Mouse (Mus musculus) urinary bladder, postnatal 25 days (tissue): ENCODE measurements at regions not wholly inside any gene's neighbourhood (a gene's known extent, or its start where the extent isn't known, plus 50 kb on each side); places are given as distances from the start of the nearest gene placed in this dataset.

ENCODE experiments used
- DNase-seq: peaks from one replicate; pipeline ENCODE4 v3.0.0; 2022; ENCODE audit warnings: low spot score

DNA sequence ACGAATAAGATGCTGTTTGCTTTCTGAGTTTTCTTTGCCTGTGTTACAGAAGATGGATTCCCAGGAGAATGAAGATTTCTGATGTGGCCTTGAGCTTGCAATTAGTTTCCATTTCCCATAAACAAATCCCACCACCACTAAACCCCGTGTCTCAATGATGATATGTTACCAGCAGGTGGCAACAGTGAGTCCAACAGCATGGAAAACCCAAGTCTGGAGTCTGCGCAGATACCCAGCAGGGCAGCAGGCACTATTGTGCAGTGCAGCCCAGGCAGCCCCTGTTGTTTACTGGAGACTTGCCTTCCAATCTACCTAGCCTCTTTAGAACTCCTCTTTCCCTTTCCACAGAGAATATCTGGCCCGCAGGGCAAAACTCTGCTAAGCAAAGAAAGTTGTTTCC lies 62.7 kb downstream of the Bmp2 start:
- DNase-seq, result no peak

GRCm38 (mm10) chr2:133615299-133615698 lies 63.3 kb downstream of the Bmp2 start:
- no peak for DNase-seq

DNA sequence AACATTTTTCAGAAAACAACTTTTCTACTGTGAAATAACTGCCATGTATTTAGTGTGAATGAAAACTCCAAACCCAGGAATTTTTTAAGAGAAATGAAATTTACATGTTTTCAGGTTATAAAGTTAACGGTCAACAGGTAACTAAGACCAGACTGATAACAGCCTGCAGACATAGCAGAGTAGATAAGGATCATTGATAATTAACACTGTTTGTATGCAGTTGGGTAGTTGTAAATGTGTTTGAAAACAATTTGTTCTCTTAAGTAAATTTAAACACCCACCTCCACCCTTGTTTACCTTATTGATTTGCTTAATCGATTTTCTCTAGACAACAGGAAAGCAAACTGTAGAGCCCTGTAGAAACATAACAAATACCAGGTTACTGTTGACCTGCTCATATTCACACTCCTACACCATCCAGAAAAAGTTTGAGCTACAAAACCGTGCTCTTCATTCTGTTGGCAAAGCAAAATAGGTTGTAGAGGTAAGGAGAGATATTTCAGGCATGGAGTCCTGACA lies 65.4 kb downstream of the Bmp2 start:
- no peak for DNase-seq

GRCm38 (mm10) chr2:133622523-133622922 lies 70.6 kb downstream of the Bmp2 start:
- no peak for DNase-seq

GRCm38 (mm10) chr2:133625542-133625941 lies 73.6 kb downstream of the Bmp2 start:
- DNase-seq, result no peak

GRCm38 (mm10) chr2:133628874-133629273 lies 76.9 kb downstream of the Bmp2 start:
- DNase-seq, result no peak

DNA sequence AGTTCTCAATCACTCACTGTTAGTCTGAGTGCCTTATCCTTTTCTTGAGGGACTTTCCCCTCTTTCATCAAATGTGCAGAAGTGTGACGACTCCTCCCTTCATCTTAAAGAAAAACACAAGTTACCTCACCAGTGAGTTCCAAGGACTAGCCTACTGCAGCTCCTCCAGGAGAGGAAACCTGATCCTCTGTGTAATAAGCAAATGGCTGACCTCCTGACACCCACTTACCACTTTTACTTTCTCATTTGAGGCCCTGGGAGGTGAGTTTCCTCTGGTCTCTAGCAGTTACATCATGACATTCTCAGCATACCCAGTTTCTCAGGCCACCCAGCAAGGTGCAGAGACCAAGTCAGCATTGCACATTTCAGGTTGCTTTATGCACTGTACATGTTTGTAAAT lies 83.5 kb downstream of the Bmp2 start:
- DNase-seq, result no peak

- DNase-seq, result no peak
Measured at GRCm38 (mm10) chr2:133649874-133650481, 98.0 kb downstream of the Bmp2 start.

DNA sequence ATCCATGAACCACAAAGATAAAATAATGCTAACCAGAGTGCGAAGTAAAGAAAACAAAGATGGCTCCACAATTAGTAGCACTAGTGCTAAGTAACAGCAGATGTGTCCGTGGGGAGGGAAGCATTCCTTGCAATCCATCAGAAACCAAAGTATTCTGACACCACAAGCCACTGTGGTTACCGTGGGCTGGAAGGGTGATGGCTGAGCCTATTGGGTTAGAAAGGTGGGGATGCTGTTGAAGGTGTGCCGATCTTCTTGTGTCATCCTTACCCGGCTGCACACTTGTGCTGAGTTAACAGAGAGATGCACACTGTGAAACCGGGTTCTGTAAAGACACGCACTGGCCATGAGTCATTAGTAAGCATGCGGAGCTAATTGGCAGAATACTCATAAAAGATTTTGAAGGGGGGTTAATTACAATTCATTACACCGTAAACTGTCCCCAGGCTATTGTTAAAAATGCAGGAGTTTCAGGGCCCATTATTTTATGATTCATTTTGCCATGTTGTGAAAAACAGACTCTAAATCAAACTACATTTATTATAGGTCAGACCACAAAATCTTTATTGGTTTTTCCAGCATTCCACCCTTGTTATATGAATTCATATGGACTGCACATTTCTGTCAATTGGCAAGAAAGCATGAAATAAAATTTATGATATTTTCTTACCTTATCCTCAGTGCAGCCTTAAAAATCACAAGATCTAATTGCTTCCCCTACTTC lies 114.5 kb downstream of the Bmp2 start:
- no peak for DNase-seq

- DNase-seq, result no peak
Measured at GRCm38 (mm10) chr2:133667055-133667395, 115.1 kb downstream of the Bmp2 start.

DNA sequence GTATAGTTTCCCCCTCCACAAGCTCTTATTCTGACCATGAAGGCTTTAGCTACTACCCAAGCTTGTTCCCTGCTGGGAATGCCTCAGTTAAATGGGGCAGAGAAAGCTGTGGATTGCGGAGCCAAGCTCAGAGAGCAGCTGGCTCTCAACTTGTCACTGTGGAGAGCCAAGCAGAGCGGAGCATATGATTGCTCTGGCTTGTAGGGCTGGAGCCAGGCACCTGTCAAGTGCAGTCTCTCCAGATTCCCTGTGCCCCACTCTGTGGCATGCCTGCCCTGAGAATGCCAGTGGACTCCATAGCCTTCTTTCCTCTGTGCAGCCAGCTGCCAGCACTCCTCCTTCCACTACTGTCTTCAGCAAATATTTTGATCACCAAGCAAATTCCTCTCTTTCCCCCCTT lies 117.9 kb downstream of the Bmp2 start:
- no peak for DNase-seq

GRCm38 (mm10) chr2:133671528-133671927 lies 119.6 kb downstream of the Bmp2 start:
- no peak for DNase-seq

- DNase-seq, result no peak
Measured at GRCm38 (mm10) chr2:133684367-133684766, 132.4 kb downstream of the Bmp2 start.

- DNase-seq, result no peak
Measured at GRCm38 (mm10) chr2:133688121-133688787, 136.3 kb downstream of the Bmp2 start.

DNA sequence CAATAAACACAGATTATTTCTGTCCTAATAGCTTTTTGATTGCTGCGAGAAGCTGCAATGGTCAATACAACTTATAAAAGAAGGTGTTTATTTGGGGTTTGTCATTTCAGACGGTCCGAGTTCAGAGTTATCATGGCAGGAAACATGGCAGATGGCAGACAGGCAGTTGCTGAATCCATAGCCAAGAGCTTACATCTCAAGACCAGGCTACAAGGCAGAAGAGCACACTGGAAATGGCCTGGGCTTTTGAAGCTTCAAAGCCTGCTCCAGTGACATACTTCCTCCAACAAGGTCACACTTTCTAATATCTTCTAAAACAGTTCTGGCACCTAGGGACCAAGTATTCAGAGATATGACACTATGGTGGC lies 136.8 kb downstream of the Bmp2 start:
- DNase-seq, result no peak

DNA sequence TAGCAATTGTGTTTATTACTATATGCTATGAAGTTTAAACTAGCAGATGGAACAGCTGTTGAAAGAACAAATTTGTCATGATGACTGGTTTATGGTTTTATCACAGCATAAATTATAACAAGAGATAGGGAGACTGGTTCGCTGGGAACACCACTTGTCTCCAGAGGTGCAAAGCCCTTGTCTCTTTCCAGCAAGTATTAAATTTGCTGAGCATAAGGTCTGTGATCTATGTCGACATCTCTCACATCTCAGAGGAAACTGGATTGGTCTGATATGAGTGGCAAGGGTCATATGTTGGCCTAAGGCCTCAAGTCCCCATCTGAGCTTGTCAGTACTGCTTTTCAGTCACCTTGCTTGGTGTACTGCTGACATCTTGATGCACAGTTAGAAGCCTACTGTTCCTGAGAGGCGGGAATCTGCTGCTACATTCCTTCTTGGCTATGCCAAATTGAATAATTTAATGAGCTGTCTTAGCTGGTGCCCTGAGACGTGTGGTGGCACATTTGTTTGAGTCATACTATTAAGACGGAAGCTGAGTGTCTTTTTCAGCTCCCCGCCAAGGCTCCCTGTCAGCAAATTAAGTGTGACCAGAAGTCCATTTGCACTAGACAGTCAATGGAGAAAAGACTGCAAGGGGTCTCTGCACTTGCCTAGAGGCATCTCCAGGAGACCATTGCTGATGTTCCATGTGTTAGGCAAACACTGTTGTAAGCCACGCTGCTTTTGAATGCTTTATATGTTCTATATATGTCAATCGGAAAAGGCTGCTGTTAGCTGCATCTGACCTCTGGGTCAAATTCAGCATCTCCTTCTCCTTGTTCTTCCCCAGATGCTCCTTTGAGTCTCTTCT lies 157.0 kb downstream of the Bmp2 start:
- no peak for DNase-seq

GRCm38 (mm10) chr2:133716243-133716642 lies 164.3 kb downstream of the Bmp2 start:
- DNase-seq, result no peak

- DNase-seq, result no peak
Measured at GRCm38 (mm10) chr2:133717076-133717475, 165.1 kb downstream of the Bmp2 start.

DNA sequence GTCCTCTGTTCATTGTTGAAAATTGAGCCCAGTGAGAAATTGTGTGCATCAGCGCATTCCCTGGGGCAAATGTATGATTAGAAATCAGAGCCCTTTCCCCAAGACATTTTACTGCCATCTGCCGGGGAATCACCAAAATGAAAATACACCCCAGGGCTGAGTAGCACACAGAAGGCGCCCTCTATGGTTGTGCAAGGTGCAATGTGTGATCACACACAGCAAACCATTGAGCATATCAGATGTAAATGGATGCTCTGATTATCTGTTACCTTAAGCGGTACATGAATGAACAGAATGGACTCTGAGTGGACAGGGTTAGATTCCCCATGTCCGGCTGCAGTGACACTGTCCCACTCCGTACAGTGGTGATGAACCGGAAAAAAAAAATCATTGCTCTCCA lies 172.4 kb downstream of the Bmp2 start:
- peak; percentile 13 for DNase-seq

DNA sequence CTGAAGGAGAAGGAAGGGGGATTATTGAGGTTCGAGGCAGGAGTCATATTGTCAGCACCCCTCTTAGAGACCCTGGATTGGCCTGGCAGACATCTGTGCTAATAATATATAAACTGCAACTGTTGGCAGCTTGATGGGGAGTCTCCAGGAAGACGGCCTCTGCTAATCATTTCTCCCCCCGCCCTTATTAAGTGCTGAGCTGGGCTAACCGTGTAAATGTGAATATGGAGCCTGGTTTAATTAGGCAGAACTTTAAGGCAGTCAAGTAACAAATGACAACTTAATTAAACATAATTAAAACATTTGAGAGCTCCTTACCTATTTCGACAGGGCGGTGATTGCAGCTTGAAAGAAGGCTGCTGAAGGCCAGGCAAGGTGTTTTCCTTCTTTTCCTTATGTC lies 172.8 kb downstream of the Bmp2 start:
- DNase-seq, result no peak

- DNase-seq, result no peak
Measured at GRCm38 (mm10) chr2:133734469-133735225, 182.7 kb downstream of the Bmp2 start.
